Mouse (Mus musculus) retina, adult 2 months (tissue): ENCODE data around the gene Atp5h.

Experiments
- DNase-seq: peaks from one replicate; pipeline ENCODE4 v3.0.0-alpha.2; 2012; ENCODE audit warnings: low read depth, low spot score

The Atp5h gene

GRCm38 (mm10) chr11:115366706-115367394 lies 52.9 kb downstream of the Atp5h start:
- no peak for DNase-seq

- no peak for DNase-seq
Observed at GRCm38 (mm10) chr11:115366039-115366705, 53.6 kb downstream of the Atp5h start.
